In genomic region chr13:101233843-101234281, GRCm38 (mm10) we compare ENCODE assay signal across 9 mouse cellular contexts.
A peak's percentile ranks its signal among the peaks of the same experiment; 100 is the strongest.
DNase-seq lines count a peak whose midpoint lies in the region; ATAC-seq and TF ChIP-seq lines count a peak whose summit lies in the region.
"Had no signal": no experiment of that assay in that cellular context is flagged by ENCODE, and none has a peak within 500 bp of the region (broad histone marks: within the 10 kb centered on the region; RNA-seq: fewer than 3 reads in every experiment).

No protein-coding gene starts in this region.

- peak overlapping the region; percentile 11; the same call in 1 of the 2 replicates for H3K27ac ChIP-seq in heart, postnatal 0 days (ENCODE audit: low read depth)
- H3K27ac ChIP-seq: limb, embryonic 12.5 days had no signal

- no peaks in the 10 kb centered on the region for H3K9me3 ChIP-seq in heart, postnatal 0 days (replicated peaks; ENCODE audit: control insufficient read depth, low read length)
- H3K9me3 ChIP-seq: limb, embryonic 12.5 days had no signal

- no peak for TF ChIP-seq POLR2A in lung, adult 2 months (IDR thresholded peaks at IDR 0.05; ENCODE audit: borderline replicate concordance, extremely low read depth, low read depth, low read length)

- peaks cover 17% of the 10 kb centered on the region; the same call in 1 of the 2 replicates for H3K4me1 ChIP-seq in heart, postnatal 0 days (ENCODE audit: control insufficient read depth, insufficient read depth)
- no peaks in the 10 kb centered on the region; the same call in 1 of the 2 replicates for H3K4me1 ChIP-seq in lung, adult 2 months (ENCODE audit: control insufficient read depth, insufficient read depth, low read length)
- H3K4me1 ChIP-seq: limb, embryonic 12.5 days had no signal

- H3K9ac ChIP-seq in heart, postnatal 0 days (replicated peaks; ENCODE audit: low read depth, low read length) = no peak overlapping the region
- H3K9ac ChIP-seq: limb, embryonic 12.5 days had no signal

- no peak for TF ChIP-seq EP300 in heart, postnatal 0 days (IDR thresholded peaks at IDR 0.05; ENCODE audit: low read depth)

- ATAC-seq in heart, postnatal 0 days (ENCODE audit: insufficient read depth, low read depth) = peak; percentile 50
- no peak for ATAC-seq in erythroid progenitor cell, adult 5-6 weeks (replicated peaks; ENCODE audit: low FRiP score, poor library complexity, severe bottlenecking)

- DNase-seq in heart, adult 11 months = peak; percentile 89
- DNase-seq in heart, adult 9 months (ENCODE audit: low spot score in 2 of 2) = no peak
- peak; percentile 85 to 89 for DNase-seq in cerebellum, postnatal 25 days
- no peak for DNase-seq in heart, postnatal 0 days (ENCODE audit: low spot score)
- peak; percentile 3 to 33 for DNase-seq in kidney, postnatal 4 days
- no peak for DNase-seq in lung, adult 2 months
- no peak for DNase-seq in thymus, postnatal 36 days

- TF ChIP-seq CTCF in heart, postnatal 0 days (IDR thresholded peaks at IDR 0.05; ENCODE audit: low read depth) = no peak
- no peak for TF ChIP-seq CTCF in lung, adult 2 months (IDR thresholded peaks at IDR 0.05; ENCODE audit: insufficient read depth, low read length)

- no peak overlapping the region for H3K4me3 ChIP-seq in heart, postnatal 0 days (ENCODE audit: low read depth, low read length)
- no peak overlapping the region for H3K4me3 ChIP-seq in lung, adult 2 months (replicated peaks; ENCODE audit: extremely low read depth, low read depth, low read length)
- H3K4me3 ChIP-seq: limb, embryonic 12.5 days had no signal

- WGBS in heart, postnatal 0 days = 21% methylated on average over 5 of the region's 5 CpGs
- 30% methylated on average over 5 of the region's 5 CpGs for WGBS in lung, adult 2 months

- H3K27me3 ChIP-seq in heart, postnatal 0 days (ENCODE audit: control insufficient read depth, insufficient read depth, low read length) = no peaks in the 10 kb centered on the region

- H3K36me3 ChIP-seq in heart, postnatal 0 days (replicated peaks; ENCODE audit: control insufficient read depth, insufficient read depth, low read length) = no peaks in the 10 kb centered on the region
- H3K36me3 ChIP-seq: limb, embryonic 12.5 days had no signal

- no peak overlapping the region for H3K4me2 ChIP-seq in heart, postnatal 0 days (ENCODE audit: low read depth, low read length)
- H3K4me2 ChIP-seq: limb, embryonic 12.5 days had no signal

Comparison
In these comparisons a context has a peak if more than half of its experiments do, and no peak if none do; other contexts are left out.
1. DNase-seq: peak in heart, adult 11 months (single experiment), cerebellum, postnatal 25 days (2 of 2) and kidney, postnatal 4 days (2 of 2); none in heart, adult 9 months (0 of 2), heart, postnatal 0 days (single experiment), lung, adult 2 months (single experiment) and thymus, postnatal 36 days (0 of 2).